Mouse (Mus musculus): ENCODE data around the gene Lmntd1.
A peak's percentile ranks its signal among the peaks of the same experiment; 100 is the strongest.

Gene Lmntd1

DNA sequence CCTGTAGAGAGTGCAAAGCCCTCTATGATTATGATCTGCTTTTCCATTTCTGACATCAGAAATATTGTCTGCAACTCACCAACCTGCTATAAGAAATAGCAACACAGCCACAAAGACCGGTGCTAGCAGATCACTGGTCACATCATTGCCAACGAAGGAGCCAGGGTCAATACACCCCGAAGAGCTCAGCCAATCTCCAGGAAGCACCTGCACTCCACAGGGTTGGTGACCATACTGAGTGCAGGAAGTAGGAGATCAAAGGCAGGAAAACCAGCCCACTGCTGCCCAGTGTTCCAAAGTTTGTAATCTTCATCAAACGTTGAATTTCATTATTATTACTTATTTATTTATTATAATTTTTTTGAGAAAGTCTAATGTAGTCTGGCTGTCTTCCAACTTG is 9.5 kb downstream of the Lmntd1 start:
- DNase-seq (ENCODE audit: low spot score): no peak

DNA sequence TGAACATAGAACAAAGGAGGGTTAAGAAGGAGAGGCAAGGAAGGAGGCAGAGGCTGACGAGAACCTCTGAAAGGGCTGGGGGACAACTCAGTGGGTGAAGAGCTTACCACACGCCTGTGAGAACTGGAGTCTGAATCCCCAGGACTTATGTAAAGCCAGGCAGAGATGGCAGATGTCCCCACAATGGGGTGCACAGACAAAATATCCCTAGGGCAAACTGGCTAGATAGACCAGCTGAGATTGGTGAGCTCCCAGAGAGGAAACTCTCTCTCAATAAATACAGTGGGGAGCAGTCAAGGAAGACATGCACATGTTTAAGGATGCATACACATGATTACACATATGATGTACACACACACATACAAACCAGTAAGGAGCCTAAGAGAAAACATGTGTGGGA is 10.0 kb downstream of the Lmntd1 start:
- no peak for DNase-seq (ENCODE audit: low spot score)

DNA sequence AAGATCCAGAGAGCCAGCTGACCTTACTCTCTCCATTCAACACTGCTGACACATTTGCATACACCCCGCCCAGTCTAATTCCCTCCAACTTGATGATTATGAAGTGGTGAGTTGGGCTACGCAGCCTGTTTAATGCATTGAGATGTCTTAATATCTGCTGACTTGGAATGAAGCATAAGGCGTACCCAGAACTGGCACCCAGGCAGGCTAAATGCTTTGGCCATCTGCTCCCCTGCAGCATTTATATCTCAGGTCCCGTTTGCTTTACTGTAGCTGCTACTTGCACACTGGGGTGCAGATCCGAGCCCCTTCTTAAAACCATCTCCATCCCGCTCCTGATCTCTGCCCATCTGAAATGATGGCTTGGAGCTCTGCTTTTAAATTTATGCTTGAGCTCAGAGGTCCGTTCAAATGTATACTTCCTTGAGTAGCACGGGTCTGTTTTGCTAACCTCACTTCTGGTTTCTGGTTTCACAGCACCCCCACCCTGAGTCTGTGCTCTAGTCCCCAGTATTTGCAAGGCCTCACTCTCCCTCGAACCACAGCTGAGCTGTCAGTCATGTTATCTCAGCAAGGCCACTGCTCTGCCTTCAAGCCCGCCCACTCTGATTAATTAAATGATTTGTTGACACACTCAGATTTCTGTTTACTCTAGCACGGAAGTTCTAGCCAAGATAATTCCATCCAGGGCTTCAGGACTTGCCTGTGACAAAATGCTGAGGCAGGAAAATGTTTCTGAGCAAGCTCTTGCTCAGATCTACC is 15.1 kb downstream of the Lmntd1 start:
- DNase-seq (ENCODE audit: low spot score): peak; percentile 37

DNA sequence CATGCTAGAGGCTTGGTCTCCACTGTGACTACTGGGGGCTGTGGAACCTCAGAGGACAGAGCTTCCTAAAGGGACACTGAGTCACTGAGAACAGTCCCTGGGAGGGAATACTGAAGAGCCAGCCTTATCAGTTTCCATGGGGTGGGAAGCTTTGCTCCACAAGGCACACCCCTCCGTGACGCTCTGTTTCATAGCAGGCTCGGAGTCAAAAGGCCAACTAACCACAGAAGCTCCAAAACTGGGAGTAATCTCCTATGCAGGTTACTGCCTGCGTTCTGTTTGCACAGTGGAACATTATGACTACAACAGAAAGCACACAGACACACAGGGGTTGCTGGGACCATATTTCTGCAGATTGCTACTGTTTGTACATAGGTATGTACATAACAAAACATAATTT is 18.2 kb downstream of the Lmntd1 start:
- DNase-seq (ENCODE audit: low spot score): no peak

DNA sequence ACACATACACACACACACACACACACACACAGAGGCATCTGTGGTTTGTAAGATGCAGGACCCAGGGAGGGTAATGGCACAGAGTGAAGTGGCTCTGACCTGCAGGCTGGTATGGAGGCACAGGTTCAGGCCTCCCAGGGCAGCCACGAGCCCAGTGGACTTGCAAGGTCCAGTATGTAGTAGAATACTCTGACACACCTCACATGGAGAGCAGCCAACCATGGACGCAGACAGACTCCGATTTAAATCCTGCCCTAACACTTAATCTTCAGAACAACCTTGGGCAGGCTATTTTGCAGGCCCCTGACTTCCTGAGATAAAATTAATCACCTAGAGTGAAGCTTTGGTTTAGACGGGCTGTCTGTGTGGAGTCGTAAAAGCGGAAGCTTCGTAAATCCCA is 20.1 kb downstream of the Lmntd1 start:
- DNase-seq (ENCODE audit: low spot score): no peak

DNA sequence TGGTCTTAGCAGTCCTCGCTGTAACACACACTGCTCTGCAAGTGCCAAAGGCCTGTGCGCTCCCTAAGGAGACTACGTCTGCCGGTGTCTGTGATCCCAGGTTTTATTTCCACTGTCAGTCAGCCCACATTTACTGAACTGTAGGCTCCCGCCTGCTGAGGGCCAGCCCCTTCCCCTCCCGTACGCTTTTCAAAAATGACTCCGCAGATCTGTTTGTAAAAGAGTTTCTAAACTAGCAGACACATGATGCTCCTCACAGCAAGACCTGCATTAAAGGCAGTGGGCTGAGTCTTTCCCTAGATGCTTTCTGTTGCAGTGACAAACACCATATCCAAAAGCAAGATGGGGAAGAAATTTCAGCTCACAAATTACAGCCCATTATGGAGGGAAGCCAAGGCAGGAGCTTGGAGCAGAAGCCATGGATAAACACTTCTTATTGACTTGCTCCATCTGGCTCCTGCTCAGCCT is 21.6 kb downstream of the Lmntd1 start:
- DNase-seq (ENCODE audit: low spot score): peak; percentile 45

DNA sequence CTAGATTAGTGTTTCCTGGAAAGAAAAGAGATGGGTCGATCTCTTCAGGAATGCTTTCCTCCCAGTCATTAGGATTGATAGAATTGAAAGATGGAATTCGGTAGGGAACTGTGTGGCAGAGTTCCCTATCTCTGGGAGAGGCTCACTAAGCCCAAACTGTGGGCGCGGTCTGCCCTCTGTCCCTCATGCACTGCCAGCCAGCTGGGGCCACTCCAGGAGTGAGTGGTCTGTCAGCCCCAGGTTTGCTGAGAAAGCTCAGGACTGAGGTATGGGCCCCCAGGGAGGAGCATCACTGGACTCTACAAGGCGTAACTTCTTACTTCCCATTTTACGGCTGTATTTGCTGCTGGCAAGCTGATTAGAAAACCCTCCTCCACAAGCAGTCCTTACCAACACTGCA is 22.1 kb downstream of the Lmntd1 start:
- no peak for DNase-seq (ENCODE audit: low spot score)

DNA sequence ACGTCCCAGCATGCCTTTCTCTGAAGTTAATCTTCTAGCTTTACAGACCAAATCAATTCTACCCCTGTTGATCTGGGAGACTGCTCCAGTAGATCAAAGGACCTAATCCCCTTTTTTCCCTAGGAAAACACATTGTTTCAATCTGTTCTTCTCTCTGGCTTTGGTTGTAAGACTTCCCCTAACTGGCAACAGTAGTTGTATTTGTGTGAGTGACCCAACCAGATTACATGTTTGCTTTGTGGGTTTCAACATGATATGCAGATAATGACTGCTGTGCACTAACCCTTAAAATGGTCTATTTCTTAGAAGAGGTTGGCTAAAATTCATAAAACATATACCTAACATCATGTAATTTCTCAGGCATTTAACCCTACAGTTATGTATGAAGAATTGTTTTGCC is 22.5 kb downstream of the Lmntd1 start:
- DNase-seq (ENCODE audit: low spot score): no peak

DNA sequence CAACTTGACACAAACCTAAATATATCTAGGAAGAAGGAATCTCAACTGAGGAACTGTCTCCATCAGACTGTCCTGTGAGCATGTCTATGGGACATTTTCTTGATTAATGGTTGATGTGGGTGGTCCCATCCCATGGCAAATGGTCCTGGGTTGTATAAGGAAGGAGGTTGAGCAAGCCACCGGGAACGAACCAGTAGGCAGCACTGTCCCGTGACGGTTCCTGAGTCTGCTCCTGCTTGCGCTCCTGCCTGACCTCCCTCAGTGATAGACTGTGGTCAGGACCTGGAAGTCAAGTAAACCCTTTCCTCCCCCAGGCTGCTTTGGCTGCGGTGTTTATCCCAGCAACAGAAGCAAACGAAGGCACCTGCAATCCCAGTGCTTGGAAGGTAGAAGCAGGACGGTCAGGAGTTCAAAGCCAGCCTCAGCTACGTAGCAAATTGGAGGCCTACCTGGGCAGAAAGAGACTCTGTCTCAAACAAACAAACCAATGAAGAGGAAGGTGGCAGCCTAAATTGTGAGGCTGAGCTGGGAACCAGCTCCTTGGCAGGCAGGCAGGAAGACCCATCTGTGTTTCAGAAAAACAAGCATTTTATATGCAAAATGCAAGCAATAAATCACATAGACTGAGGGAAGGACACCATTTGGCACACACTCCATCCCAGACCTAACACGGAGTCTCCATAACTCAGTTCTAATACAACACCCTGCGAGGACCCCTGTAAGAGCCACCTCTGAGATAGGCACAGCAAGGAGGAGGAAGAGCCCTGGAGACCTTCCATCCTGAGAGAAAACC is 23.4 kb downstream of the Lmntd1 start:
- DNase-seq (ENCODE audit: low spot score): no peak

DNA sequence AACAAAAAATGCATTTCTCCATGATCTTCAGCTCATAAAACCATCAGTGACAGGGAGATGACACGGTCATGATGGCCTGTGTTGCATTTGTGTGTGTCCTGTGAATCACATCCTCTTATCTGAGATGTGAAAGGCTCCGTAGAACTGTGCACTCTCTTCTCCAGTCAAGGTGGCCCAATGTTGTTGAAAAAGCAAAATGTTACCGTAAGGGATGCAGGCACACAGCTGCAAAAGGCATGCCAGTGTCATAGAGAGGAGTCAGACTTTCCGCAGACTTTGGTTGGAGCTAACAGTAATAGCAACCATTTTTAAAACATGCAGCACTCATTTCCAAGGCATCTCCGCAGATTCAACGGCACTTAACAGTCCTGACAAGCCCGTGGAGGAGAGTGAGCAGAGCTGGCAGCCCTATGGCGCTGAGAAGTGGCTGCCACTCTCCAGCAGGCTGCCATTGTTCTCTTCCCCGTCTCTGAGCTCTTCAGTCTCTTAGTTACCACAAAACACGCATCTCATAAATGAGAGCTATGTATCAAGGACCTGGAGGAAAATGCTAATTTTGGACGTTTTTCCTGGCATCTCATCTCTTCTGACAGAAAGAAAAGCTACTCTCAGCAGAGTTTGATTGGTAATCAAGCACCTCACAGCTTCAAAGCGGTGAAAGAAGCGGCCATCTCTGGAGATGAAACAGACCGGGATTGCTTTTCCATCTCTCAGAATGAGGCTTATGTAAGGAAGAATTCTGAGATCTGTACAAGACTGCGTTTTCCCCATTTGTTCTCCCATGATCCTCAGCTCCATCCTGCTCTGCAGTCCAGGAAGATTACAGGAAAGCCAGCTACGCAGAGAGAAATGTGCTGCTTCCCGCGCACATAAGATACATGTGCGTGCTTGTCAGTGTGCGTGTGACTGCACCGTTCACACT is 28.8 kb downstream of the Lmntd1 start:
- DNase-seq (ENCODE audit: low spot score): no peak

DNA sequence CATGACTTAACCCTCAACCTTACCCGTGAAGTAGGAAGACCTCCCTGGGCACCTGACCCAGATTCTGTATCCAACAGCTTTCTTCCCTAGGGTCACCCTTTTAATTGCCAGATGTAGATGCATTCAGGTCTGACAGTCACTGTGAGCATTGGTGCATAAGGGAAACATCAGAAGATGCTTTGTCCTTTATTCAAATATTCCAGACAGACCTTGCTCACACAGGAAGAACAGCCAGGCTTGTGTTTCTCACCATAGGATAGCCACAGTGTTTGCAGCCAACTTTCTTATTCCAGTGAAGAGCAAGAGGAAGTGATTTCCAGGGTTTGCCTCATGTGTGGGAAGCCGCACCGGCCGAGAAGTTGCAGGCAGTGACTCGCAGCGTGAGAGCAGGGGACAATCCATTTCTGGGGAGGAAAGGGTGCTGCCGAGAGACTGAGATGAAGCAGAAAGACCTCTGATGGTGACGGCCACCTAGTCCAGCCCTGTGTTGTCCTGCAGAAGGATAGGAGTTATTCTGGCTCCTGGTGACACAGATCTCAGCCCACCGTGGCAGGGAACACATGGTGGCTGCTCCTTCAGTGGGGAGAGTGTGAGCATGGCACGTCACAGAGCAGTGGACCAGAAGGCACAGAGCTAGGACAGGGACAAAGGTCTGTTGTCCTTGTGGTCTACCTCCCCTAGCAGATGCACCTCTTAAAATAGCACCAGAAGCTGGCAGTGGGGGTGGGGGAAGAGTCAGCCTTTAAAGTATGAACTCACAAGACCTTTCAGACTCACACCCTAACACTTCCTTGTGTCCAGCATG is 32.6 kb downstream of the Lmntd1 start:
- DNase-seq (ENCODE audit: low spot score): no peak

DNA sequence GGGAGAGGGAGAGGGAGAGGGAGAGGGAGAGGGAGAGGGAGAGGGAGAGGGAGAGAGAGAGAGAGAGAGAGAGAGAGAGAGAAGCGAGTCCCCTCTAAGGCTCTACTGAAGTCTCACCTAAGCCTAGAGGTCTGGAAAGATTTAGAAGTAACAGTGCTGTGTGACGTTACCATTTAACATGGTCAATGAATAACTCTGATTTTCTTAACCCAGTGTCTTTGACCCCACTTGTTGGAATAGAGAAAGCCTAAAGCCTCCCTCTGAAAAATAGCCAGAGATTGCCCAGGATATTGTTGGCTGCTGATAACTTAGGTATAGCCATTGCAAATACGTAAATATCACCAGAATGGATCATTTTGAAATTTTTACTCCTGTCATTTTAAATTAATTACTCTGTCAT is 34.4 kb downstream of the Lmntd1 start:
- no peak for DNase-seq (ENCODE audit: low spot score)

DNA sequence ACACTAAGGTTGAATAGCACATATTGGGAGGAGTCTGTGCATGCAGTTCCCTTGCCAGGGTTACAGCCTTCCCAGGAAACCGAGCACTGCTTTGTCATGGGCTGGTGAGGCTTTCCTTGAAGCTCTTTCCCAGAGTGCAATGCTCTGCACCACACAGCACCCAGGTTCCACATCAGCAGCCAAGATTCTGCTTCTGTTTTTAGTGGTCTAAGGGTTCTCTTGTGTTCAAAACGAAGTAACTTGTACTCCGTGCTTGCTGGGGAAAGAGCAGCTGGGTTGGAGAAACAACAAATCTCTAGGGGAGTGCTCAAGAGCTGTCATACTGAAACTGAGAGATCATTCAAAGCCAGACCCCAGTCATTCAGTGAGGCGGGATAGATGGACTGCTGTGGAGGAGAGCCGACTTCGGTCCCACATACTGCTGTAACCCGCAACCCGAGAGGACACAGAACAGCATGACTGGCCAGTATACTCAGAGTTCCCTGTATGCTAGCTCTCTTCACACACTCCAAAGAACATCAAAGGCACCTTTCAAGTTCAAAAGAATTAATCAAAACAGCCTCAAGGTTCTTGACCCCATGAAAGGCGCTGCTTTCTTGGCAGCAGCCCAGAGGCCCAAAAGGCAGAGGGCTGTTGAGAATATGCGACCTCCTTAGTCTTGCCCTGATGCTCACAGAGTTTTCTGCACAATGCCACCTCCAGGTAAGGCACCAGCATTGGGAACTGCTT is 35.5 kb downstream of the Lmntd1 start:
- DNase-seq (ENCODE audit: low spot score): no peak

DNA sequence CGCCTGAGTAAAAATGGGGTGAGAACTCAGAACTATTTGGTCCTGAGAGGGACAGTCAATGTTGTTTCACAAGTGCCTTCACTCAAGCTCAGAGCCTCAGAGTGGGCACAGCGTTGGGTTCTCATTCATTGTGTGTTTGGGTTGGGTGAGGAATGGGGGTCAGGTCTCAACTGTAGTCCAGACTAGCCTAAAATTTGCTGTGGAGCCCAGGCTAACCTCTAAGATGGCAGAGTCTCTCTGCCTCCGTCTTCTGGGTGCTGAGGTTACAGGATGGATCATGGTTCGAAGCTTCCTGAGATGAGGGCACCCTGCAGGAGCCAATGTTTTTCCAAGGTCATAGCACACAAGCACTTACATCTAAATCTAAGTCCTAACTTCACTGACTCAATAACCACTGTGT is 37.4 kb downstream of the Lmntd1 start:
- DNase-seq (ENCODE audit: low spot score): no peak

DNA sequence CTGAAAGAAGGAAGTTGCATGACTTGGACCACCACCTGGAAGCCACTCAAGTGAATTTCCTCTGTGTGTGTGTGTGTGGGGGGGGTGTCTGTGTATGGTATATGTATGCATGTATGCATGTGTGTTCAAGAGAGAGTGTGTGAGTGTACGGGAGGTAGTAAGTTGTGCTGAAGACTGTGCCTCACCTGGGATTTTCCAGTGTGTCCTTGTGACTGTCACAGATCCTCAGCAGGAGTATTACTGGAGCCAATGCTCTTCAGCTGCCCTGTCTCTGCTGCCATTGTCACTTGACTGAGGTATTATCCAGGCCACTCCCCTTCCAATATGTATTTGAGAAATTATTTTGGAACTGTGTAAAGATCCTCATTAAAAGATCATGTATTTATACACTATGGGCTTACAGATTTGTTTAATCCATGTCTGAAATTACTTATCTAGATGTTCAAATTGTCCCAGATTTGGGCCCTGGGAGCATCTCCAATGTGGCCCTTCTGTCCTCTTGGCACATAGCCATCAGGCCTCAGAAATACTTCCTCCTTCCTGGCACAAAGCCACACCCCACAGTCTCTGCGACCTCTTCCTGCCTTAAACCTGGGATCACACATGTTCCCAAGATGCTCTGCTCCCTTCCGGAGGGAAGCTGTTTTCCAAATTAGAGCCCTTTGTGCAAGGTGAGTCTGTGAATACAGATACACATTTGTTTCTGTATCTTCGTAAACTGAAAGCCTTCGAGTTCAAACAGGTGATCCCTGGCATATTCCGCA is 40.7 kb downstream of the Lmntd1 start:
- DNase-seq (ENCODE audit: low spot score): no peak

DNA sequence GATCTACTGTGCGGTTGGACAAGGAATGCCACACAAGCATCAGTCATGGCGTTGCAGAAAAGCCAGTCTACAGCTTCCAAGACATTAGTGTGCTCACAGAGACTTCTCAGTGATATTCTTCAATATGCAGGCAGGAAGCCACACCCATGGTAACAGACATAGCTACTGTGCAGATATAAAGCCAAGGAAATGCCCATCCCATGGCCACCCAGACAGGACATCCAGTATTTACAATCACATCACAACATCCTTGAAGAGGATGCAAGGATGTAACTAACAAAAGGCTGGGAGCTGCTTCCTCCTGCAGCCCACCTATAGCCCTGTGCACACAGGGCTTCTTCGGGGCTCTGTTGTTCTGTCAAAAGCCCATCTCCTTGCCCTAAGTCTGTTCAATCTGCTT is 45.4 kb downstream of the Lmntd1 start:
- DNase-seq (ENCODE audit: low spot score): no peak

DNA sequence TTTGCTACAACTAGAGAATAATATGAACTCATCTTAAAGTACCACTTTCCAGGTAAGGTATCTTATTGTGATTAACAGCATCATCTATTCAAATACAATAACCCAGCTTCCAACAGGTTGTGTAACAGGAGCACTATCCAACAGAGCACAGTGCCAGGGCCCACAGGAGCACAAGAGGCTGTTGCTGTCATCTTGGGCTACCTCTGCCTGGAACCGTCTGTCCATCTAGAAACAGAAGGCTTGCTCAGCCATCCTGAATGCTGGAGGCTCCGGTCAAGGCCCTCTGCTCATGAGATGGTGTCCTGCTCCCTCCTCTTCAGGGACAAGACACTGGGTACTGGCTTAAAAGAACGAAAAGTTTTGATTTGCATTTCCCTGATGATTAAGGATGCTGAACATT is 46.3 kb downstream of the Lmntd1 start:
- DNase-seq (ENCODE audit: low spot score): no peak

DNA sequence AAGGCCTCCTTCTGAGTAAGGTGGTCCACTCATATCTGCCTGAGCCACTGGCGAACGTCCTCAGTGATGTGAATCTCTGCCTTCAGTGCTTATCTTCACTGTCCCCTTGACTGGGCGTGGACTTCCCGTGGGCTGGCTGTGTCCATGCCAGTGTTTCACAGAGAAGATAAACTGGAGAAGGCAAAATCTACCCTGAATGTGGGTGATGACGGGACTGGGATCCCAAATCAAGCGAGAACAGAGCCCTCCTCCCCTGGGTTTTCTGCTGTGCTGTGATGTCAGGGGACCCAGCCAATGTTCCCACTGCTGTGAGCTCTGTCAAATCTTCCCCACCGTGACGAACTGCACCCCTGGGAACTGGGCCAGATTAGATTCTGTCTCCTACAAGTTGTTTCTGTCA is 46.8 kb downstream of the Lmntd1 start:
- no peak for DNase-seq (ENCODE audit: low spot score)

DNA sequence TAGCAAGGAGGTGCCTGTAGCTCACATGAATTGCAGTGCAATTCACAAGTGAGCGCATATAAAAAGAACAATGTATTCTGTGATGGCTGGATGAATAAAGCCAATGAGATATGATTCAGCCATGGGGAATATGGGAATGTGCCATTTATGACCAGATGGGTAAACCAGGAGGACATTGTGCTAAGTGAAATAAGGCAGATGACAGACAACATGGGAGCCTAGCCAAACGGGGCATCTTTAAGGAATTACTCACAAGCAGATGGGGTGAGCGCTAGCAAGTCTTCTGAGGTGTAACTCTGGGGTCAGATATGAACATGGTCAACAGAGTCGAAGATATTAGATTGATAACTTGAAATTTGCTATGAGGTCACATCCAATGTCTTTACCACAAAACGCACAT is 48.5 kb downstream of the Lmntd1 start:
- no peak for DNase-seq (ENCODE audit: low spot score)

DNA sequence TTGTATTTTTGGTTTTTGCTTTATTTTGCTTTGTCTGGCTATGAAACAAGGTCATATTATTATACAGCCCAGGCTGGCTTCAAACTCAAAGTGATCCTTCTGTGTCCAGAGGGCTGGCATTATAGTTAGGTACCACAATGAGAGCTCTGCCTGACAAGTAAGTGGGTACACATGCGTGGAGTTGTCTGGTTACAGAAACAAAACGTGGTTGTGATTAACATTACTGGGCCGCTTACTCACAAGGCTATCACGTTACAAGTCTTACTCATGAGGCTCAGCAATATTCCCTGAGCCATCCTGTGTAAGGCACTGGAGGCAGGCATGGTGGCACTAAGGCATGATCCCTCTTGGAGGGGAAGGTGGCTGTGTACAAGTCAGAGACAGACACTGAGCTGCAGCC is 49.4 kb downstream of the Lmntd1 start:
- no peak for DNase-seq (ENCODE audit: low spot score)

Measured in adipocyte (in vitro differentiated cells).